Mouse (Mus musculus) MEL (cell line): ENCODE measurements around the gene Spata45. TPM values are rescaled to one million over a fixed set of nuclear protein-coding genes. Genes with fewer than 3 reads are reported as not detected.
A peak's percentile ranks its signal among the peaks of the same experiment; 100 is the strongest.

ENCODE experiments used
- DNase-seq: peaks from one replicate; pipeline ENCODE4 v3.0.0; 2011; ENCODE audit warnings: low read depth, low spot score
- H3K27ac ChIP-seq: 2 replicates; pipeline ENCODE4 v1.5.1; 2012; ENCODE audit warnings: low read depth, mild to moderate bottlenecking, control low read depth, low read length, moderate library complexity; ENCODE audit not compliant: control insufficient read depth
- H3K27me3 ChIP-seq, 2 experiments: fragments of 150-350 bp in 1 of 2; sonication (generic) in 1 of 2; 2 replicates each; pipeline ENCODE4 v1.6.1; 2012; ENCODE audit warnings: low read length in 2 of 2, mild to moderate bottlenecking in 2 of 2, improper control_type of control experiment in 1 of 2, moderate library complexity in 1 of 2; ENCODE audit not compliant: insufficient read depth in 2 of 2, control insufficient read depth in 1 of 2
- H3K36me3 ChIP-seq, 2 experiments: 2 replicates each; pipeline ENCODE4 v1.6.1; 2012 to 2014; ENCODE audit warnings: low read length in 2 of 2, improper control_type of control experiment in 1 of 2, inconsistent platforms in 1 of 2, mild to moderate bottlenecking in 1 of 2; ENCODE audit not compliant: insufficient read depth in 2 of 2, control insufficient read depth in 1 of 2
- H3K4me1 ChIP-seq, 2 experiments: fragments of 150-350 bp in 1 of 2; sonication (generic) in 1 of 2; 2 replicates each; pipeline ENCODE4 v1.6.1; 2012; ENCODE audit warnings: low read length in 2 of 2, improper control_type of control experiment in 1 of 2, mild to moderate bottlenecking in 1 of 2; ENCODE audit not compliant: insufficient read depth in 2 of 2, control insufficient read depth in 1 of 2
- H3K4me3 ChIP-seq, 2 experiments: fragments of 150-350 bp in 1 of 2; sonication (generic) in 1 of 2; 2 replicates each; pipeline ENCODE4 v1.5.1; 2012; ENCODE audit warnings: low read depth in 2 of 2, low read length in 2 of 2, mild to moderate bottlenecking in 2 of 2, moderate library complexity in 2 of 2, control low read depth in 1 of 2, improper control_type of control experiment in 1 of 2; ENCODE audit not compliant: control insufficient read depth in 1 of 2, insufficient read depth in 1 of 2
- H3K79me2 ChIP-seq: 2 replicates; pipeline ENCODE4 v1.6.1; 2012; ENCODE audit warnings: mild to moderate bottlenecking, low read length, moderate library complexity; ENCODE audit not compliant: control insufficient read depth, poor library complexity, insufficient read depth
- H3K9ac ChIP-seq: 2 replicates; pipeline ENCODE4 v1.6.1; 2012; ENCODE audit warnings: low read depth, mild to moderate bottlenecking, control low read depth, low read length, moderate library complexity; ENCODE audit not compliant: control insufficient read depth, poor library complexity, severe bottlenecking
- H3K9me3 ChIP-seq: fragments of 150-350 bp; sonication (generic); replicated peaks from 2 replicates; pipeline ENCODE4 v1.6.1; 2012; ENCODE audit warnings: mild to moderate bottlenecking, low read length, improper control_type of control experiment, moderate library complexity; ENCODE audit not compliant: insufficient read depth
- BHLHE40 ChIP-seq: IDR thresholded peaks from 2 replicates; pipeline ENCODE4 v1.6.1; 2012; ENCODE audit warnings: low read depth, mild to moderate bottlenecking, inconsistent platforms, low read length, improper control_type of control experiment, borderline replicate concordance
- CTCF ChIP-seq, 3 experiments: IDR thresholded peaks in 2 of 3; conservative IDR thresholded peaks in 1 of 3; 2 replicates each; pipeline ENCODE4 v1.5.1; 2011 to 2012; ENCODE audit warnings: low read length in 3 of 3, low read depth in 2 of 3, mild to moderate bottlenecking in 2 of 3, improper control_type of control experiment in 1 of 3, inconsistent platforms in 1 of 3, mixed read lengths in 1 of 3, moderate library complexity in 1 of 3; ENCODE audit not compliant: control insufficient read depth in 1 of 3, insufficient read depth in 1 of 3, poor library complexity in 1 of 3, severe bottlenecking in 1 of 3
- E2F4 ChIP-seq: IDR thresholded peaks from 2 replicates; pipeline ENCODE4 v1.6.1; 2011; ENCODE audit warnings: low read depth, low read length, improper control_type of control experiment, borderline replicate concordance
- ELF1 ChIP-seq: IDR thresholded peaks from 2 replicates; pipeline ENCODE4 v1.6.1; 2014; ENCODE audit warnings: low read depth, mild to moderate bottlenecking, inconsistent platforms, low read length, improper control_type of control experiment, moderate library complexity
- ETS1 ChIP-seq: IDR thresholded peaks from 2 replicates; pipeline ENCODE4 v1.6.1; 2012; ENCODE audit warnings: low read depth, mild to moderate bottlenecking, inconsistent platforms, low read length, improper control_type of control experiment, moderate library complexity
- GABPA ChIP-seq: IDR thresholded peaks from 2 replicates; pipeline ENCODE4 v1.6.1; 2012; ENCODE audit warnings: low read depth, mild to moderate bottlenecking, inconsistent platforms, low read length, improper control_type of control experiment, moderate library complexity
- GATA1 ChIP-seq: IDR thresholded peaks from 2 replicates; pipeline ENCODE4 v1.6.1; 2011; ENCODE audit warnings: low read depth, low read length, improper control_type of control experiment
- HCFC1 ChIP-seq: IDR thresholded peaks from 2 replicates; pipeline ENCODE4 v1.6.1; 2012; ENCODE audit warnings: low read depth, mild to moderate bottlenecking, inconsistent platforms, low read length, improper control_type of control experiment, moderate library complexity
- JUND ChIP-seq: IDR thresholded peaks from 2 replicates; pipeline ENCODE4 v1.6.1; 2011; ENCODE audit warnings: low read depth, mild to moderate bottlenecking, improper control_type of control experiment, low read length
- KAT2A ChIP-seq: conservative IDR thresholded peaks from 2 replicates; pipeline ENCODE4 v1.6.1; 2012; ENCODE audit warnings: low read depth, low read length, improper control_type of control experiment, inconsistent platforms
- MAFK ChIP-seq: IDR thresholded peaks from 2 replicates; pipeline ENCODE4 v1.6.1; 2011; ENCODE audit warnings: low read depth, mild to moderate bottlenecking, low read length, improper control_type of control experiment, borderline replicate concordance
- MAX ChIP-seq: IDR thresholded peaks from 2 replicates; pipeline ENCODE4 v1.6.1; 2011; ENCODE audit warnings: low read length, improper control_type of control experiment
- MAZ ChIP-seq: IDR thresholded peaks from 2 replicates; pipeline ENCODE4 v1.6.1; 2012; ENCODE audit warnings: low read depth, mild to moderate bottlenecking, inconsistent platforms, low read length, improper control_type of control experiment
- MEF2A ChIP-seq: IDR thresholded peaks from 2 replicates; pipeline ENCODE4 v1.6.1; 2014; ENCODE audit warnings: low read depth, mild to moderate bottlenecking, inconsistent platforms, low read length, improper control_type of control experiment; ENCODE audit not compliant: poor library complexity, insufficient replicate concordance, severe bottlenecking; ENCODE audit errors: extremely low read depth
- MXI1 ChIP-seq: IDR thresholded peaks from 2 replicates; pipeline ENCODE4 v1.6.1; 2011; ENCODE audit warnings: mild to moderate bottlenecking, low read depth, low read length, improper control_type of control experiment
- NELFE ChIP-seq: IDR thresholded peaks from 2 replicates; pipeline ENCODE4 v1.6.1; 2011; ENCODE audit warnings: low read depth, low read length, improper control_type of control experiment
- NRF1 ChIP-seq: IDR thresholded peaks from 2 replicates; pipeline ENCODE4 v1.6.1; 2014; ENCODE audit warnings: low read depth, mild to moderate bottlenecking, inconsistent platforms, low read length, improper control_type of control experiment, moderate library complexity; ENCODE audit not compliant: poor library complexity, insufficient read depth, severe bottlenecking
- POLR2A ChIP-seq, 2 experiments: IDR thresholded peaks; 2 replicates each; pipeline ENCODE4 v1.6.1; 2011 to 2012; ENCODE audit warnings: low read length in 2 of 2, mild to moderate bottlenecking in 2 of 2, control low read depth in 1 of 2, improper control_type of control experiment in 1 of 2, low read depth in 1 of 2, moderate library complexity in 1 of 2; ENCODE audit not compliant: control insufficient read depth in 1 of 2, insufficient read depth in 1 of 2, poor library complexity in 1 of 2
- POLR2AphosphoS2 ChIP-seq: IDR thresholded peaks from 2 replicates; pipeline ENCODE4 v1.6.1; 2011; ENCODE audit warnings: low read length, improper control_type of control experiment
- POLR2AphosphoS5 ChIP-seq: IDR thresholded peaks from 2 replicates; pipeline ENCODE4 v1.6.1; 2012; ENCODE audit warnings: low read depth, borderline replicate concordance, mild to moderate bottlenecking, inconsistent platforms, low read length, moderate library complexity, mixed read lengths
- SIN3A ChIP-seq: IDR thresholded peaks from 2 replicates; pipeline ENCODE4 v1.6.1; 2012; ENCODE audit warnings: low read length, improper control_type of control experiment, inconsistent platforms
- SMC3 ChIP-seq: IDR thresholded peaks from 2 replicates; pipeline ENCODE4 v1.6.1; 2011; ENCODE audit warnings: low read depth, low read length, improper control_type of control experiment
- TAL1 ChIP-seq: IDR thresholded peaks from 2 replicates; pipeline ENCODE4 v1.6.1; 2012; ENCODE audit warnings: mild to moderate bottlenecking, inconsistent platforms, low read length, moderate library complexity, mixed read lengths
- TBP ChIP-seq: IDR thresholded peaks from 2 replicates; pipeline ENCODE4 v1.8.0; 2011; ENCODE audit warnings: low read depth, low read length, improper control_type of control experiment
- TCF12 ChIP-seq: IDR thresholded peaks from 2 replicates; pipeline ENCODE4 v1.6.1; 2014; ENCODE audit warnings: low read depth, mild to moderate bottlenecking, inconsistent platforms, low read length, improper control_type of control experiment, moderate library complexity
- USF2 ChIP-seq, 2 experiments: IDR thresholded peaks; 2 replicates each; pipeline ENCODE4 v1.6.1; 2011 to 2012; ENCODE audit warnings: improper control_type of control experiment in 2 of 2, low read length in 2 of 2, borderline replicate concordance in 1 of 2, inconsistent platforms in 1 of 2, low read depth in 1 of 2, mild to moderate bottlenecking in 1 of 2; ENCODE audit not compliant: insufficient read depth in 1 of 2
- ZC3H11A ChIP-seq: IDR thresholded peaks from 2 replicates; pipeline ENCODE4 v1.6.1; 2012; ENCODE audit warnings: low read depth, mild to moderate bottlenecking, inconsistent platforms, low read length, improper control_type of control experiment
- ZKSCAN1 ChIP-seq: IDR thresholded peaks from 2 replicates; pipeline ENCODE4 v1.6.1; 2012; ENCODE audit warnings: low read depth, mild to moderate bottlenecking, inconsistent platforms, low read length, improper control_type of control experiment, moderate library complexity
- ZMIZ1 ChIP-seq: IDR thresholded peaks from 2 replicates; pipeline ENCODE4 v1.6.1; 2012; ENCODE audit warnings: low read depth, mild to moderate bottlenecking, inconsistent platforms, low read length, improper control_type of control experiment, moderate library complexity
- ZNF384 ChIP-seq: IDR thresholded peaks from 2 replicates; pipeline ENCODE4 v1.6.1; 2012; ENCODE audit warnings: low read depth, mild to moderate bottlenecking, inconsistent platforms, low read length, improper control_type of control experiment
- polyA plus RNA-seq, 2 experiments: library from polyadenylated mRNA; stranded (reverse) in 1 of 2; unstranded in 1 of 2; fragments of >175 nt in 1 of 2; fragments of >200 nt in 1 of 2; gene quantifications; 2 replicates each; pipeline versions ENCODE4 v1.2.1 to v1.2.4; 2012; ENCODE audit warnings: low replicate concordance in 2 of 2, low read depth in 1 of 2; ENCODE audit not compliant: insufficient read length in 2 of 2, insufficient read depth in 1 of 2, missing spikeins in 1 of 2
- total RNA-seq: library from RNA; depleted of rRNA; stranded (reverse); fragments of 300-350 nt; gene quantifications from 2 replicates; pipeline ENCODE4 v1.2.3, GENCODE M21; 2012

Gene Spata45
- total and polyA plus RNA-seq, 3 experiments: 0.75 TPM; not detected in 2

- no peak overlapping the region for H3K9ac ChIP-seq
- no peaks in the 10 kb centered on the region; the same call in 1 of the 2 replicates for H3K79me2 ChIP-seq
- DNase-seq: peak; percentile 43
- H3K9me3 ChIP-seq: no peaks in the 10 kb centered on the region
- no peak overlapping the region for H3K4me3 ChIP-seq
- peaks cover 4 to 5% of the 10 kb centered on the region in 2 experiments; a peak in 2 of 4 replicates for H3K4me1 ChIP-seq
- H3K36me3 ChIP-seq: peaks cover 4 to 41% of the 10 kb centered on the region in 2 experiments; a peak in 3 of 4 replicates
- H3K27me3 ChIP-seq: no peaks in the 10 kb centered on the region
- no peak overlapping the region for H3K27ac ChIP-seq
- no peak for TF ChIP-seq POLR2AphosphoS2
- TF ChIP-seq NELFE: no peak
- TF ChIP-seq JUND: no peak
- no peak for TF ChIP-seq CTCF (IDR thresholded peaks at IDR 0.05 in 2 of 3, conservative IDR thresholded peaks at IDR 0.05 in 1 of 3; ENCODE audit: control insufficient read depth in 1 of 3, insufficient read depth in 1 of 3, low read depth in 2 of 3, low read length in 3 of 3, poor library complexity in 1 of 3, severe bottlenecking in 1 of 3)
- no peak for TF ChIP-seq ELF1
- TF ChIP-seq MAX: no peak
- no peak for TF ChIP-seq POLR2AphosphoS5
- TF ChIP-seq MAFK: no peak
- no peak for TF ChIP-seq MAZ
- no peak for TF ChIP-seq ZMIZ1
These were observed 36.6 kb downstream of the Spata45 start for GRCm38 (mm10) chr1:191073001-191073400.

GRCm38 (mm10) chr1:191073486-191073885, 37.0 kb downstream of the Spata45 start:
- H3K9me3 ChIP-seq: no peaks in the 10 kb centered on the region
- H3K4me3 ChIP-seq: no peak overlapping the region
- peaks cover 4 to 5% of the 10 kb centered on the region in 2 experiments; a peak in 2 of 4 replicates for H3K4me1 ChIP-seq
- DNase-seq: no peak
- H3K27ac ChIP-seq: no peak overlapping the region
- H3K27me3 ChIP-seq: no peaks in the 10 kb centered on the region
- H3K36me3 ChIP-seq: peaks cover 4 to 43% of the 10 kb centered on the region in 2 experiments; a peak in 3 of 4 replicates
- H3K79me2 ChIP-seq: no peaks in the 10 kb centered on the region; the same call in 1 of the 2 replicates
- H3K9ac ChIP-seq: no peak overlapping the region
- no peak for TF ChIP-seq KAT2A
- TF ChIP-seq ZC3H11A: no peak
- peak; percentile 44; the same call in 1 of the 2 replicates for TF ChIP-seq ETS1
- no peak for TF ChIP-seq ZKSCAN1
- TF ChIP-seq USF2 (IDR thresholded peaks at IDR 0.05; ENCODE audit: borderline replicate concordance in 1 of 2, insufficient read depth in 1 of 2, low read depth in 1 of 2, low read length in 2 of 2): no peak
- TF ChIP-seq MXI1: peak; percentile 44; the same call in 1 of the 2 replicates
- no peak for TF ChIP-seq TBP
- no peak for TF ChIP-seq ZNF384
- no peak for TF ChIP-seq MAFK
- TF ChIP-seq POLR2A (IDR thresholded peaks at IDR 0.05; ENCODE audit: control insufficient read depth in 1 of 2, insufficient read depth in 1 of 2, low read depth in 1 of 2, low read length in 2 of 2, poor library complexity in 1 of 2): no peak
- no peak for TF ChIP-seq ZMIZ1
- TF ChIP-seq POLR2AphosphoS2: no peak
- TF ChIP-seq TAL1: 0 out of 2 replicates have a peak, but pooled peaks have one; percentile 16
- peak; percentile 9; the same call in 1 of the 2 replicates for TF ChIP-seq SIN3A
- no peak for TF ChIP-seq E2F4
- TF ChIP-seq JUND: no peak
- TF ChIP-seq ELF1: no peak
- TF ChIP-seq POLR2AphosphoS5: no peak
- no peak for TF ChIP-seq MEF2A
- TF ChIP-seq GATA1: peak; percentile 54
- no peak for TF ChIP-seq NELFE
- peak; percentile 78; the same call in 1 of the 2 replicates for TF ChIP-seq TCF12
- no peak for TF ChIP-seq NRF1
- no peak for TF ChIP-seq GABPA
- TF ChIP-seq HCFC1: no peak
- TF ChIP-seq SMC3: no peak
- no peak for TF ChIP-seq BHLHE40
